Mouse (Mus musculus): Measurements from ENCODE around the gene Asic4. TPM values are rescaled to one million over a fixed set of nuclear protein-coding genes. Genes with fewer than 3 reads are reported as not detected.

Asic4 gene
- polyA plus RNA-seq, 1 experiment from 2014 or later: 0.61 TPM

- Histone ChIP-seq H3K36me3 (ENCODE audit: control insufficient read depth, insufficient read depth, low read length) (no peaks in the 10 kb centered on the region), H3K9me3 (ENCODE audit: control insufficient read depth, low read length) (no peaks in the 10 kb centered on the region), H3K4me3 (ENCODE audit: low read depth, low read length) (no peak overlapping the region), H3K4me1 (replicated peaks; ENCODE audit: control insufficient read depth, insufficient read depth, low read length) (peaks cover 23% of the 10 kb centered on the region), H3K27me3 (ENCODE audit: control insufficient read depth, insufficient read depth, low read length) (peaks cover 3% of the 10 kb centered on the region; the same call in 1 of the 2 replicates), H3K27ac (ENCODE audit: low read depth, low read length) (no peak overlapping the region), H3K4me2 (ENCODE audit: low read depth, low read length, severe bottlenecking) (no peak overlapping the region), H3K9ac (ENCODE audit: low read length) (no peak overlapping the region)
- 88% methylated on average over 7 of the region's 7 CpGs for WGBS
- ATAC-seq (replicated peaks; ENCODE audit: low FRiP score): no peak
- DNase-seq (ENCODE audit: low spot score): no peak
These were observed 9.6 kb upstream of the Asic4 start for GRCm38 (mm10) chr1:75440661-75441060.

DNA sequence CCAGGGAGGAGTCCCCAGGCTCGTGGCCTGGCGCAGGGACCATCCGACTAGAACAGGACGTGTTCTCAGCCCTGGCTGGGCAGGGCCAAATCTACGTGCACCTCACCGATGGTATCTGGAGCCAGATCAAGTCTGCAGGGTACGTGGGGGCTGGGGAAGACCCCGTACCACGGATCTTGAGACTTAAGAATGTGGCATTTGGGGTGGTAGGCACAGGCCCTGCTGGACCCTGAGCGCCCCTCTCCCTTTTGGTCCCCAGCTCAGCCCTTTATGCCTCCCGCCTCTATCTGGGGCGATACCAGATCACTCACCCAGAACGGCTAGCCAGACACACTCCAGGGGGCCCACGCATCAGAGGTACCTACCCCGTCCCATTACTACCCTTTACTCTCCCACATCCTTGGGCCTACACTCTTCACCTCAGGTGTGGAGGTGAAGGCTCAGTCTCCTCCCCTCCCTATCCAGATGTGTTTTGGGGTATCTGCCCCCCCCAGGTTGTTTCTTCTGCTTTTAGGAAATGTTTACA is 8.7 kb upstream of the Asic4 start:
- H3K9ac ChIP-seq (ENCODE audit: low read length): no peak overlapping the region
- DNase-seq (ENCODE audit: low spot score) (no peak), ATAC-seq (replicated peaks; ENCODE audit: low FRiP score) (no peak)
- no peak overlapping the region for H3K4me2 ChIP-seq (ENCODE audit: low read depth, low read length, severe bottlenecking)
- H3K27ac ChIP-seq (ENCODE audit: low read depth, low read length): no peak overlapping the region
- peaks cover 23% of the 10 kb centered on the region for H3K4me1 ChIP-seq (replicated peaks; ENCODE audit: control insufficient read depth, insufficient read depth, low read length)
- no peaks in the 10 kb centered on the region for H3K36me3 ChIP-seq (ENCODE audit: control insufficient read depth, insufficient read depth, low read length)
- 86% methylated on average over 15 of the region's 15 CpGs for WGBS
- peaks cover 3% of the 10 kb centered on the region for H3K27me3 ChIP-seq (ENCODE audit: control insufficient read depth, insufficient read depth, low read length)
- H3K9me3 ChIP-seq (ENCODE audit: control insufficient read depth, low read length): no peaks in the 10 kb centered on the region
- no peak overlapping the region for H3K4me3 ChIP-seq (ENCODE audit: low read depth, low read length)

DNA sequence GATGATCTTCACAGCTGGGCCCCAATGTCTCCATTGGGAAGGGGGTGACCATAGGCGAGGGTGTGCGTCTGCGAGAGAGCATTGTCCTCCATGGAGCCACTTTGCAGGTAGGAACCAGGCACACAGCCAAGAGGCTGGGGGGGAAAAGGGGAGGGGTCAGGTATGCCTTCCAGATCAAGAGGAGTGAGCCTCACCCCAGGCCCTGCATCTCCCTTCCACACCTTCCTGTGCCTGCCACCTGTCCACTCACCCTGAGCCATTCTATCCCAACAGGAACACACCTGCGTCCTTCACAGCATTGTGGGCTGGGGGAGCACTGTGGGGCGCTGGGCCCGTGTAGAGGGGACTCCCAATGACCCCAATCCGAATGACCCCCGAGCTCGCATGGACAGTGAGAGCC is 8.1 kb upstream of the Asic4 start:
- H3K4me3 ChIP-seq (ENCODE audit: low read depth, low read length): no peak overlapping the region
- H3K9ac ChIP-seq (ENCODE audit: low read length): no peak overlapping the region
- peaks cover 7% of the 10 kb centered on the region for H3K27me3 ChIP-seq (ENCODE audit: control insufficient read depth, insufficient read depth, low read length)
- H3K9me3 ChIP-seq (ENCODE audit: control insufficient read depth, low read length): no peaks in the 10 kb centered on the region
- no peak overlapping the region for H3K27ac ChIP-seq (ENCODE audit: low read depth, low read length)
- peaks cover 28% of the 10 kb centered on the region for H3K4me1 ChIP-seq (replicated peaks; ENCODE audit: control insufficient read depth, insufficient read depth, low read length)
- 85% methylated on average over 9 of the region's 9 CpGs for WGBS
- no peak overlapping the region for H3K4me2 ChIP-seq (ENCODE audit: low read depth, low read length, severe bottlenecking)
- ATAC-seq (replicated peaks; ENCODE audit: low FRiP score): no peak
- H3K36me3 ChIP-seq (ENCODE audit: control insufficient read depth, insufficient read depth, low read length): no peaks in the 10 kb centered on the region
- no peak for DNase-seq (ENCODE audit: low spot score)

DNA sequence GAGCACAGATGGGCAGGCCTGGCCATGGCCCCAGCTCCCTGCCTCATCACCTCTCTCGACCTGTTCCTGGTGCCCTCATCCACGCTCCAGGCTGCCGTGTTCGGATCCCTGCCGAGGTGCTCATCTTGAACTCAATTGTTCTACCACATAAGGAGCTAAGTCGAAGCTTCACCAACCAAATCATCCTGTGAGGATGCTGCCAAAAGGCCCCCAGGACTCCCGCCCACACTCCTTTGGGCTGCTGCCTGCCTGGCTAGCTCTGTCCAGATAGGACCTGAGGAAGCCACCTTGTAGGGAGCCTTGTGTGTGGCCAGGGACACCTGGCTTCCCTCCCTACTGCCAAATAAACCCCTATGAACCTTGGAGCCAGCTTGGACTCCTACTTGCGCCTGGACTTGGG is 7.4 kb upstream of the Asic4 start:
- ATAC-seq (replicated peaks; ENCODE audit: low FRiP score) (no peak), DNase-seq (ENCODE audit: low spot score) (no peak)
- Histone ChIP-seq H3K27ac (ENCODE audit: low read depth, low read length) (no peak overlapping the region), H3K4me1 (replicated peaks; ENCODE audit: control insufficient read depth, insufficient read depth, low read length) (peaks cover 35% of the 10 kb centered on the region), H3K4me2 (ENCODE audit: low read depth, low read length, severe bottlenecking) (no peak overlapping the region), H3K27me3 (ENCODE audit: control insufficient read depth, insufficient read depth, low read length) (peaks cover 14% of the 10 kb centered on the region), H3K4me3 (ENCODE audit: low read depth, low read length) (no peak overlapping the region), H3K36me3 (ENCODE audit: control insufficient read depth, insufficient read depth, low read length) (no peaks in the 10 kb centered on the region), H3K9ac (ENCODE audit: low read length) (no peak overlapping the region), H3K9me3 (ENCODE audit: control insufficient read depth, low read length) (no peaks in the 10 kb centered on the region)
- WGBS: 24% methylated on average over 8 of the region's 8 CpGs

DNA sequence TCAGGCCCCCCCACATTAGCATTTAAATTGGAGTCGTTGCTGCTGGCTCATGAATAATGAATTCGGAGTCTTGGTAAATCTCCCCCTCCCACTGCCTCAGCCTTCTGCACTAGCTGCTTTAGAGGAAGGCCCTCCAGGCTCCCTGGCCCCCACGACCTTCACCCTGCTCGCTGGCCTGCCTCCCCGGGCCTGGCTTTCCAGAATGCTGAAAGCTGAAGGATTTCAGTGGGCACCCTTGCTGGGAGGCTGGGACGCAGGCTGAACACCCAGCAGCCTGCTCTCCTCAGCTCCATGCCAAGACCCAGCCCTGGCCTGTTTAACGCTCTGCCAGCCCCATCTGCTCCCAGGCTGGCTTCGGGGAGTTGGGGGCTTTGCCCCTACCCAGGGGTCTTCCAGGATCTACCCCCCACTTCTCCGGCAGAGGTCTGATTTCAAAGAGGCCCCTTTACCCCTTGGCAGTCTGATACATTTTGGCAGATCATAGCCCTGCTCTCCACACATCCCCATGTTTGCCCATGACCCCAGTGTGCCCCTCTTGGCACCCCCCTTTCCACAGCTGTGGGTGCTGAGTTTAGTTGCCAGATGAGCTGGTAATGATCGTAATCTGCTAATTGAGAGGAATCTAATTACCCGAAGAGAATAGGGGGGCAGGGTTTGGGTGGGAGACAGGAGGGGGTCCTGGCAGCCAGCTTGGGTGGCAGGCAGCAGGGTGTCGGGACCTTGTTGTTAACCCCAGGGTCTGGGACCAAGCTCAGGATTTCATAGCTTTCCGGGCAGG is 6.8 kb upstream of the Asic4 start:
- Histone ChIP-seq H3K36me3 (ENCODE audit: control insufficient read depth, insufficient read depth, low read length) (no peaks in the 10 kb centered on the region), H3K4me1 (replicated peaks; ENCODE audit: control insufficient read depth, insufficient read depth, low read length) (peaks cover 40% of the 10 kb centered on the region), H3K27me3 (ENCODE audit: control insufficient read depth, insufficient read depth, low read length) (peaks cover 17% of the 10 kb centered on the region), H3K4me2 (ENCODE audit: low read depth, low read length, severe bottlenecking) (no peak overlapping the region), H3K27ac (ENCODE audit: low read depth, low read length) (peak overlapping the region; percentile 41; the same call in 1 of the 2 replicates), H3K4me3 (ENCODE audit: low read depth, low read length) (no peak overlapping the region), H3K9ac (ENCODE audit: low read length) (peak overlapping the region; percentile 44), H3K9me3 (ENCODE audit: control insufficient read depth, low read length) (no peaks in the 10 kb centered on the region)
- ATAC-seq (replicated peaks; ENCODE audit: low FRiP score): no peak
- WGBS: 20% methylated on average over 13 of the region's 13 CpGs
- no peak for DNase-seq (ENCODE audit: low spot score)

GRCm38 (mm10) chr1:75444208-75444607 is 6.0 kb upstream of the Asic4 start:
- H3K4me3 ChIP-seq (ENCODE audit: low read depth, low read length): no peak overlapping the region
- no peak overlapping the region for H3K4me2 ChIP-seq (ENCODE audit: low read depth, low read length, severe bottlenecking)
- peaks cover 24% of the 10 kb centered on the region for H3K27me3 ChIP-seq (ENCODE audit: control insufficient read depth, insufficient read depth, low read length)

DNA sequence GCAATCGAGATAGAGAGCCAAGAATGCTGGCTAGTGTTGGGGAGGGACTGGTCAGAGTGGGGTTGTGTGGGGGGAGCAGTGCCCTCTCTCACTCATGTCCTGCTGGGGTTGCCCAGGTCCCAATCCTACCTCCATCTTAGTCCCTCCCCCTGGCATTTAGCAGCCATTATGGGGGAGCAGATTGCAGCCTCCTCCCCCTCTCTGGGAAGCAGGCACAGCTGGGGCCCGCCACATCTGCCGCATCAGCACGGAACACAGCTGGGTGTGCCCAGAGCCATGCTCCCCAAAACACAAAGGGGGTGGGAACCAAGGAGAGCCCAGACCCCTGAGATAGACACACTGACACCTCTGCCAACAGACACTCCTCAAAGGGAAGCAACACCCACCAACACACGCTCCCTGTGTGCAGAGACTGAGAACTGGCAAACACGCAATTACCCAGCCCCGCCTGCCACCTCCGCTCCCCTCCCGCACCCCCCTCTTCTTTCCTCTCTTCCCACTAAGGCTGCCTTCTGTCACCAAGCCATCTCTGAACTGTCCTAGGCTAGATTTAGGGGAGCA is 5.0 kb upstream of the Asic4 start:
- H3K36me3 ChIP-seq (ENCODE audit: control insufficient read depth, insufficient read depth, low read length): no peaks in the 10 kb centered on the region
- 13% methylated on average over 6 of the region's 9 CpGs for WGBS
- ATAC-seq (replicated peaks; ENCODE audit: low FRiP score) (0 out of 2 replicates have a peak, but pooled peaks have one; percentile 0), DNase-seq (ENCODE audit: low spot score) (no peak)
- H3K27ac ChIP-seq (ENCODE audit: low read depth, low read length): no peak overlapping the region
- H3K9ac ChIP-seq (ENCODE audit: low read length): no peak overlapping the region
- H3K4me2 ChIP-seq (ENCODE audit: low read depth, low read length, severe bottlenecking): peak overlapping the region; percentile 0; the same call in 1 of the 2 replicates
- no peaks in the 10 kb centered on the region for H3K9me3 ChIP-seq (ENCODE audit: control insufficient read depth, low read length)
- H3K4me1 ChIP-seq (replicated peaks; ENCODE audit: control insufficient read depth, insufficient read depth, low read length): peaks cover 54% of the 10 kb centered on the region
- peaks cover 33% of the 10 kb centered on the region for H3K27me3 ChIP-seq (ENCODE audit: control insufficient read depth, insufficient read depth, low read length)
- H3K4me3 ChIP-seq (ENCODE audit: low read depth, low read length): no peak overlapping the region

More at GRCm38 (mm10) chr1:75444208-75444607, 6.0 kb upstream of the Asic4 start:
- DNase-seq (ENCODE audit: low spot score) (no peak), ATAC-seq (replicated peaks; ENCODE audit: low FRiP score) (no peak)
- 28% methylated on average over 3 of the region's 3 CpGs for WGBS
- H3K36me3 ChIP-seq (ENCODE audit: control insufficient read depth, insufficient read depth, low read length): no peaks in the 10 kb centered on the region
- peaks cover 46% of the 10 kb centered on the region for H3K4me1 ChIP-seq (replicated peaks; ENCODE audit: control insufficient read depth, insufficient read depth, low read length)
- no peaks in the 10 kb centered on the region for H3K9me3 ChIP-seq (ENCODE audit: control insufficient read depth, low read length)
- H3K9ac ChIP-seq (ENCODE audit: low read length): no peak overlapping the region
- no peak overlapping the region for H3K27ac ChIP-seq (ENCODE audit: low read depth, low read length)

DNA sequence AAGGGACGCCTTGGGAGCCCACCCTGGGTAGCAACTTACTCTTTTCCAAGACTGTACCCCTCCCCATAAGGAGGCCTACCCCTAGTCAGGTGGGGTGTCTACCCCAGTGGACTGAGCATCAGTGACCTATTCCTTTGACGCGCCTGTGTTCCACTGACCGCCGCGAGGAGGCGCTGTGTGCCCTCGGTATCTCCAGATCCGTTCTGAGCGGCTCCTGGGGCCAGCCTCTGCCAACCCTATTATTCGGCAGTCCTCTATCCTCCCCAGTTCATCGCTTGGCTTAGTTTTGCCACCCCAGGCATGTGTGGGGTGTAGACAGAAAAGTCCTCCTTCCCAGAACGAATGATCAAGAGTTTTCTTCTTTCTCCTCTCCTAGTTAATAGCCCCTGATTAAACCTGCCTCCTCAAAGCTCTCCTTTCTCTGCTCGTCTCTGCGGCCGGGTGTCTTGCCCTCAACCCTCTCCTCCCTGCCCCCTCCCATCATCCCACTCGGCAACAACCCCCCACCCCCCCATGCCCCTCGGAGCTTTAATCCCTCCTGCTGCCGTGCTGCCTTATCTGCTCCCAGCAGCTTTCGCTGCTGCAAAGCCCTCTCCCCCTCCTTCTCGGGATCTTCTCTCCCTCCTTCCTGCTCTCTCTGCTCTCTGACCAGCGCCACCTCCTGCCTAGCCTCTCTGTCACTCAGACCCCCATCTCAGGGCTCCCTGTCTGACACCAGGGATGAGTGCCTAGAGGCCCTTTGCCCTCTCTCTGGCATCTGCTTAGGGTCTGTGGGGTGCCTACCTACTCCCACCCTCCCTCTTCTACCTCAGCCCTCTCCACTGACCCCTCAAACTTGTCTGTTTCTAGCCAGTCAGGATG is 4.3 kb upstream of the Asic4 start:
- under 1% methylated on average over 22 of the region's 22 CpGs for WGBS
- peak overlapping the region; percentile 21 for H3K27ac ChIP-seq (ENCODE audit: low read depth, low read length)
- H3K36me3 ChIP-seq (ENCODE audit: control insufficient read depth, insufficient read depth, low read length): no peaks in the 10 kb centered on the region
- peaks cover 57% of the 10 kb centered on the region for H3K4me1 ChIP-seq (replicated peaks; ENCODE audit: control insufficient read depth, insufficient read depth, low read length)
- no peaks in the 10 kb centered on the region for H3K9me3 ChIP-seq (ENCODE audit: control insufficient read depth, low read length)
- ATAC-seq (replicated peaks; ENCODE audit: low FRiP score) (peak; percentile 16; the same call in 1 of the 2 replicates), DNase-seq (ENCODE audit: low spot score) (peak; percentile 91)
- H3K9ac ChIP-seq (ENCODE audit: low read length): 0 out of 2 replicates have a peak overlapping the region, but pooled peaks have one; percentile 3
- peak overlapping the region; percentile 2; the same call in 1 of the 2 replicates for H3K4me3 ChIP-seq (ENCODE audit: low read depth, low read length)
- H3K27me3 ChIP-seq (ENCODE audit: control insufficient read depth, insufficient read depth, low read length): peaks cover 40% of the 10 kb centered on the region
- peak overlapping the region; percentile 38; the same call in 1 of the 2 replicates for H3K4me2 ChIP-seq (ENCODE audit: low read depth, low read length, severe bottlenecking)
